Mouse (Mus musculus) adrenal gland, adult 2 months (tissue): ENCODE measurements around the gene 1700040F15Rik. TPM values are rescaled to one million over a fixed set of nuclear protein-coding genes. Genes with fewer than 3 reads are reported as not detected.
"Not testable (repeated sequence)": the region's sequence is repeated elsewhere in the genome, so short reads cannot be mapped to it uniquely, and the experiment has no call there.

Experiments used
- DNase-seq: peaks from one replicate; pipeline ENCODE4 v3.0.0; 2021
- long read RNA-seq: library from polyadenylated mRNA; stranded (forward); transcript quantifications from one replicate; pipeline ENCODE4 v2.0.0, GENCODE M21; 2021
- polyA plus RNA-seq: library from polyadenylated mRNA; depleted of rRNA; stranded (reverse); fragments of >200 nt; gene quantifications from 2 replicates; pipeline ENCODE4 v1.2.3, GENCODE M21; 2012; rRNA removed
- total RNA-seq, 2 experiments: library from RNA; stranded (reverse); gene quantifications; 2 replicates each; pipeline ENCODE4 v1.2.3; 2021

The 1700040F15Rik gene
- total RNA-seq: not detected
- not detected in 2 replicates for polyA plus RNA-seq
- long read RNA-seq: 0 reads

GRCm38 (mm10) chrY:61101947-61102346, at the start of gene 1700040F15Rik:
Gene 1700040F15Rik, plus strand, starts transcription at chrY:61102247.
- DNase-seq: not testable (repeated sequence)
